Mouse (Mus musculus) embryo, embryonic 9.5 days (tissue): ENCODE data around the gene Fam129c.
A peak's percentile ranks its signal among the peaks of the same experiment; 100 is the strongest.

Source experiments
- DNase-seq: peaks from one replicate; pipeline ENCODE4 v3.0.0-alpha.2; 2017; ENCODE audit errors: extremely low spot score

Gene Fam129c

DNA sequence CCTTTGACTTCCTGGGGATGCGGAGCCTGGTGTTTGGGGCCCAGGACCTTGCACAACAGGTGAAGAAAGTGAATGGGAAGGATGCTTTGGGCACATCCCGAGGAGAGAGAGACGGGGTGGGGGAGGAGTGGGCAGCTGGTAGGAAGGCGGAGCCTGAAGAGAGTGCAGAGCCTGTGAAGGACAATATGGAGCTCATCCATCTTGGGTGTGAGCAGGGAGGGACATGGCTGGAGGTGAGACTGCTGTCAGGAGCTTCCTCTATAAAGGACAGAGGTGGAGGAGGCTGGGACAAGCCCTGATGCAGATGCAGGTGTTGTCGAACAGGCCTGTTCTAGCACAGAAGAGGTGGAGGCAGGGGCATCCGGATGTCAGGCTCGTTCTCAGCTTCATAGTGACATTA, 6.6 kb downstream of the Fam129c start:
- no peak for DNase-seq

DNA sequence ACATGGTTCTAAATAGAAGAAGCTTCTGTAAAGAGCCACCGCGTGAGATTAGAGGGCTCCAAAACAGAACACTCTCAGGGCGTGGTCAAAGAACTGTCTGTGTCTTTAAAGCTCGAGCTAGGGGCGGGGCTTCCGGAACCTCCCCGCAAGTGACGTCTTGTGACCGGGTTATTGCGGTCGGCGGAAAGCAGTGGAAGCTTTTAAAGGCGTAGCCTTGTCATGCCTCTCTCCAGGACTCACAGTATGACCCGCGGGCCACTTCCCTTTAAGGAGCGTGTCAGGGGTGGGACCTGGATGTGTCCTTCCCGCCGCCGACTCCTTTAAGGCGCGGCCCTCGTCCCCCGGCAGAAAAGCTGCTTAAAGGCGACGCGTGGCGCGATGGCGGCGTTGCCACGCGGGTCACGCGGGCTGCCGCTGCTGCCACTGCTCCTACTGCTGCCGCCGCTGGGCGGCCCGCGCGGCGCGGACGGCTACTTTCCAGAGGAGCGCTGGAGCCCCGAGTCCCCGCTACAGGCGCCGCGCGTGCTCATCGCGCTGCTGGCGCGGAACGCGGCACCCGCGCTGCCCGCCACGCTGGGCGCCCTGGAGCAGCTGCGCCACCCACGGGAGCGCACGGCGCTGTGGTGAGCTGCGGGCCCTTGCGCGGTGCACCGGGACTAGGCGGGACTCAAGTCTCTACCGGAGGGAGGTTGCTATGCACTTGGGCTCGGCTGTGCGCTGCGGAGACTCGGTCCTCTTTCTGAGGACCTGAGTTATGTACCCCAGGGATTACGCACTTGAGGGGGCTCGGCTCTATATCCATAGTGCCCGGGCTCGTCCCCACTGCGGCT, 13.6 kb downstream of the Fam129c start, which contains the start of gene Colgalt1:
Colgalt1 (plus strand) TSS at position 177 of the 830 bp plus-strand sequence.
- peak; percentile 93 for DNase-seq

DNA sequence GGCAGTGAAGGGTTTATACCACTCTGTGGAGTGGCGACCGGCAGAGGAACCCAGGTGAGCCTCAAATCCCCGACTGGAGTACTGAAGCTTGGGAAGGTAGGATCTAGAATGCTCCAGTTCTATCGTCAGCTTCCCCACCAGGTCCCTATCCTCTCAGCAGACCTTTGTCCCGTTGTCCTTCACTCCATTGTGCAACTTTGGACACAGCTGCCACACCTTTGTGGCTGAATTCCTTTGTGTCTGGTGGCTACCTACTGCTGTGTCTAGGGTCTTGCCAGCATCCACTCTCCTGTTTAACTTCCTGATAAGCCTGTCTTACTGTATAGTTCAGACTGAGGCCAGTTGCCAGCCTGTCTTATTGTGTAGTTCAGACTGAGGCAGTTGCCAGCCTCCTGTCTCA, 14.7 kb downstream of the Fam129c start:
- no peak for DNase-seq

DNA sequence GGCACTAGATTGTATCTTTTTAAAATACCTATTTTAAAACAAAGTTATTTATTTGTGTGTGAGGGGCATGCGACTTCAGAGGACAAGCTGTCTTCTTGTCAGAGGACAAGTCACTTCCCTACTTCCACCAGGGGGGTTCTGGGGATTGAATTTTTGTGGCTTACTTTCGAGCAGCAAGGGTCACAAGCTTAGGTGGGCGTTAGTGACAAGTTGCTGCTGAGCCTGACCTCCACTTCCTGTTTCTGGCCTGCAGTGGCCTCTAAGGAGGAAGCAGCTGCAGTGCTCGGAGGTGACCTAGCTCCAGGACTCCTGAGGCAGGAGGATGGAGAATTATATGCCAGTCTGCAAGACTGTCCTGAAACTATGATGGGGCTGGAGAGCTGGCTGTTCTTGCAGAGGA, 16.0 kb downstream of the Fam129c start:
- no peak for DNase-seq

DNA sequence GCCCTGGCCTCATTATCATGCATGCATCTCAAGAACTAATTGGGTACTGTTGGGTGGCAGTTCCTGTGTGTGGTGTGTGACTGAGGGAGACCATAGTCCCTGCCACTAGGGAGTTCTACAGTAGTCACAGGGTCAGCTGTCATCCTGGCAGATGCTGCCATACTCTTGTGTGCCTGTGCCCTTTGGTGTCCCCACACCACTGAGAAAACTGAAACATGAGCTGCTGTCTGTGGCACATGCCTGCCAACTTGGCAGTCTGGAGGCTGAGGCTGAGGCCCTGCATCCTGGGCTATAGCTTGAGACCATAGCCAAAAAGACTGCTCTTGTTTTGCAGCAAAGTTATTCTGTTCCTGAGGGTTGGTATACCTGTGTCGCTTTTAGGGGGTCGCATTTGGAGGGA, 22.3 kb downstream of the Fam129c start:
- no peak for DNase-seq

DNA sequence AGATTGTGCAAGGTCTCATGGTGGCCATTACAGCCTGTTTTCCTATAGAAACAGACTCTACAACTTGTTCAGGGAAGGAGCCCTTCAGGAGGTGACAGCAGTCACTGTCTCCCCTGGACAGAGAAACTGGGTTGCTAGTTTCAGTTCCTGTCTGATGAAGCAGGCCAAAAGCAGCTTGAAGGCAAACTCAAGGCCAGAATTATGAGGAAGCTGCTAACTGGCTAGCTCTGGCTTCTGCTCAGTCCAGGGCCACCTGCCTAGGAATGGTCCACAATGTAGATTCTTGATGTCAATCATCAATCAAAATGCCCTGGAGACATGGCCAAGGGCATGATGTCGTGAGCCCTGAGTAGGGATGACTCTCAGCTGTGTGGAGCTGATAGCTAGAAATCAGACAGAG, 27.6 kb downstream of the Fam129c start:
- no peak for DNase-seq

DNA sequence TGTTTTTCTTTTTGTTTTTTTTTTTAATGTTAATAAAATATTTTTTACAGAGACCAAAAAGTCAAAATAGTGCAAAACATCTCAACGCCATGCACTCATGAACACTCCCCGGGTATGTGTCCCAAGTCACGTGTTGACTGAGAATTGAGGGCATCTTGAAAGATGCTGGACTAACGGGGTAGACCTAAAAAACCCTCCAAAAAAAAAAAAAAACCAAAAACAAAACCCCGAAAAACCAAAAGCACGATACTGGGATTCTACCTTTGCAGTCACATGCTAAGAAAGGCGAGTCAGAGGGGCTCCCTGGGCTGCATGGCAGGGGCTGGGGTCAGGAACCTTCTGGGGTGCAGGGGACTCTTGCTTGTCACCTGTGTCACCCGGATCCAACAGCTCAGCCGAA, 29.3 kb downstream of the Fam129c start:
- no peak for DNase-seq

DNA sequence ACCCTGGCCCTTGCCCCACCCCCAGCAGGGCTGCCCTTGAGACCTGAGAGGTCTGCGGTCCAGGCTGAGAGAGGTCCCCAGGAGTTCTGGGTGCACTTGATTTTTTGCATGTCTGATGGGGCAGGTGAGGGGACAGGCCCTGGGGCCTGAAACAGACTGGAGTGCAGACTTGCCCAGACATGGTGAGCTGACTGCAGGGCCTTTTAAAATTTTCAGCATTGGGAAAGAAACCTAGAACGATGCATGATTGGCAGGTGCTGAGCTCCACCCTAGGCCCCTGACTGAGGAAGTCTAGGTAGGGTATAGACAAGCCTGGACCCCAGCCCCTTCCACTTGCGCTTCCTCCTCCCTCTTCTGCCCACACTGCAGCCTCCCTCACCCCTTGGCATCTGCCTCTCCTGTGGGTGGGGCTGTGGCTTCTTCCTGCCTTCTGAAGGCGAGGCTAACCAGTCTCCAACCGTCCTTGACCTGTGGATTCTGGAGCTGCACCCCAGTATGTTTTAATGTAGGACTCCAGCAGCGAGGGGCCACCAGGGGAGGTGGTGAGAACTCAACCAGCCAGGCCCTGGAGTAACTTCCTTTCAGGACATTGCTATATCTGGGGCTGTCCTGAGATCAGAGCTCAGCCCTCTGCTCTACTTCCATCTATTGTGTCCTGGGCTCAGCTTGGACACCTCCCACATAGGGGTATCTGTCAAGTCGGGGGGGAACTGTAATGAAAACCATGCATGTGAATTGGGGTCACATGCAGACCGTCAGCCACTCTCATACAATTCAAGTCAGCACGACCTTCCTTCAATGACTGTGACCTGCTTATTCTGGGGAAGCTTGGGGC, 30.0 kb downstream of the Fam129c start:
- DNase-seq, result no peak

DNA sequence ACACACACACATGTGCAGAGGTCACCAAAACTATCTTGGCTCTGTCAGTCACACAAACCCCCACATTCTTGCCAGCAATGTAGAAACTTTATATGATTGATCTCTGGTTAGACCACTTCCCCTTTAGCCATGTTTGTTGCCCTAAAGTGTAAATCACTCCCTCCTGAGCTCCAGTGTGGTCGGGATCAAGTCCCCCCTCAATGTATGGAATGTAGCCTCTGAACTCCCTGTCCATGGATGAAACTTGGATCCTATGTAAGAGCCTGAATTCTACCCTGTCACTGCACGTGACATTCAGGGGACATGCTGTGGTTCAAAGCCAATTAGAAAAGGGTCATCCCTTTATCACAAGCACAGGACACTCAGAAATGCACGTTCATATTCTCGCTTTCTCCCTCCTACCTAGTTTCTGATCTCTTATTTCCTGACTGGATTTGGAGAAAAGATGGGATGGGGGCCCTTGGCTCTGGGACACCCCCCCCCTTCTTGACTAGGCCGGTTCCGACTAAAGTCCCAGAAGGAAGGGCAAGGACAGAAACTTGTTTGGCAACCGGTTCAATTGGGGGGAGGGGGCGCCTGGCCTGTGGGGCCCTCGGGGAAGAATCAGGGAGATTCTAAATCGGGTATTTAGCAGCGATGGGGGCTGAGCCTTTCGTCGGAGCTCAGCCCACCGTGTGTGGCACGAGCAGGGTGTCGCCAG, 31.1 kb downstream of the Fam129c start:
- DNase-seq, result no peak

DNA sequence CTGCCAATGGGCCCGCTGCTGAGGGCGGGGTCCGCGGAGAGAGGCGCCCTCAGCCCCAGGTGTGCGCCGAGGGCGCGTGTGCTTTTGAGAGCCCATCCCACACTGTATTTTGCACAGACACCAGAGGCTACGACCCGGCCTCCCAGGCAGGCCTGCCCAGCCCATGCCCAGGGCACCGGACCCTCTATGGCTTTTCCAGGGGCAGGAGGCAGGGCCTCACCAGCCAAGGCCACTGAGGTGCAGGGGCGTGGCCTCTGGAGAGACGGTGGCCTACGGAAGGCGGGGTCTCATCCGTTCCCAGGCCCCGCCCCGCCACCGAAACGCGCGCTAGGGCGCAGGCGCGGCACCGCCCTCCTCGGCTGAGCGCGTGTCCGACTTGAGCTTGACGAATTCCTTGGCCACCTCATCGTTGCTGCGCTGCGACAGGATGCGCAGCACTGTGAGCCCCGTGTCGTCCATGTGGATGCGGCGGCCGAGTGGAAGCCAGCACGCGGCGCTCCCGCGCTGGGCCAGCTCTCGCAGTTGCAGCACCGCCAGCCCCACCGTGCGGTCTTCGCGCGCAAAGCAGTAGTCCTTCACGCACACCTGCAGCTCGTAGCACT, 31.7 kb downstream of the Fam129c start:
- DNase-seq, result peak; percentile 96

DNA sequence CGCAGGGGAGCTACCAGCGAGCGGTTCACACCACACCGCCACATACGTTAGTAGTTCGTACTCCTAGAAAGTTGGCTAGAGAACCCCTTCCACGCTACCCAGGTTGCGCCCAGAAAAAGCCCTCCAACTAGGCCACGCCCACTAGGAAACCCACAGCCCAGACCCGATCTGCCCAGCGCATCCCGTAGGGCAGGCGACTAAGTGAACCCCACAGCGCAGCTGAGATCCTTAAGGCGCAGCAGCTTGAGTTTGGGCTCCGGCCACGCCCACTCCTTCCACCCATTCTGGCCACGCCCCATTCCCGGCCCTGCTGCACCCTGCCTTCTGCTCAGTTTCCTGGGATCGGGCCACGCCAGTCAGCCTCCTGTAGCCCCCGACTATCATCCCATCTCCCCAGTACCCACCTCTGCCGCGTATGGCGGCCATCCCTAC, 32.3 kb downstream of the Fam129c start:
- peak; percentile 60 for DNase-seq

DNA sequence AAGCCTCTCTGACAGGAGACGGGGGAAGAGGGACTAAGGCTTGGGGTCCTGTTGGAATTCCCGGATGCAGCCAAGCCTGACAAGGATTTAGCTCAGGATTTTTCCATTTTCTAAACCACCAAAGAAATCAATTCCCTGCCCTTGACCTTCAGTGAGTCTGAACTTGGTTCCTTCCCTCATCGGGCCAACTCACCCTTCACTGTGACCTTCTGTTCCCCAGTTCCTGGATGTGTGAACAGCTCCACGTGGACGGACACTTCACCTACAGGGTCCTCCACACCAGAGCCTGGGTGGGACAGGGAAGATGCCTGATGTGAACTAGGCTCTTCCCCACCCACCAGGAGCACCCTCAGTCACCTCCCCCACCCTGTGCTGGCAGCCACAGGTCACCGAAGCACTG, 33.3 kb downstream of the Fam129c start:
- no peak for DNase-seq

DNA sequence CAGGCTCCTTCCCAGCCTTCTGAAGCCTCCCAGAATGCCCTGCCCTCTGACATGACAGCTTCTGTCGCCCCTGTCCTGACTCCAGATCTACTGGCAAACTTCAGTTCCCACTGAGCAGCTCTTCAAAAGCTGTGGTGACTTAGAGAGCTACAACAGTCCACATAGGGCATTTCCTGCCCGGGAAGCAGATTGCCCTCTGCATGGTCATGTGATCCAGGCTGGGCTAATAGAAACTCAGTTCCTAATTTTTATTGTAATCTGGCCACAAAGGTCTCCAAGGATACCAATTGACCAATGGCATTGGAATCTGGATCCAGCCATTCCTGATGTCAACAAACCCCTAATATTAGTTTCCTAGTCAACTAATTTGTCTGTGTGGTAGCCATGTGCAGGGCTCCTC, 34.4 kb downstream of the Fam129c start:
- no peak for DNase-seq

DNA sequence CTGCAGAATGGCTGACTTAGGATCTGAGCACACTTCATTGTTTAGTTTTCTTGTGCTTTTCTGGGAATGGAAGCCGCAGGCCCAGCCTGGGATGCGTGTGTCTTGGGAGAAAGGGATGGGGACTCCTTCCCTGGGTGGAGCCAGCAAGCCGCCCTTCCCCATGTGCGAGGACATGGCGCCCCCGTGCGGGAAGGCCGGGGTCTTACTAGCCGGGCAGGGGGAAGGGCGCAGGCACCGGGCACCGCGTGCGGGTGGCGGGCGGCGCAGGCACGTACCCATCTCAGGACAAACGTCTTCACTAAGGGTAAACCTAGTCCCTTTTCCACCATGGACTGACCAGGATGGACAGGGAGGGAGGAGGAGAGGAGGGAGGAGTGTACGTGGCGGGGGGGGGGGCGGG, 35.7 kb downstream of the Fam129c start:
- peak; percentile 48 for DNase-seq

DNA sequence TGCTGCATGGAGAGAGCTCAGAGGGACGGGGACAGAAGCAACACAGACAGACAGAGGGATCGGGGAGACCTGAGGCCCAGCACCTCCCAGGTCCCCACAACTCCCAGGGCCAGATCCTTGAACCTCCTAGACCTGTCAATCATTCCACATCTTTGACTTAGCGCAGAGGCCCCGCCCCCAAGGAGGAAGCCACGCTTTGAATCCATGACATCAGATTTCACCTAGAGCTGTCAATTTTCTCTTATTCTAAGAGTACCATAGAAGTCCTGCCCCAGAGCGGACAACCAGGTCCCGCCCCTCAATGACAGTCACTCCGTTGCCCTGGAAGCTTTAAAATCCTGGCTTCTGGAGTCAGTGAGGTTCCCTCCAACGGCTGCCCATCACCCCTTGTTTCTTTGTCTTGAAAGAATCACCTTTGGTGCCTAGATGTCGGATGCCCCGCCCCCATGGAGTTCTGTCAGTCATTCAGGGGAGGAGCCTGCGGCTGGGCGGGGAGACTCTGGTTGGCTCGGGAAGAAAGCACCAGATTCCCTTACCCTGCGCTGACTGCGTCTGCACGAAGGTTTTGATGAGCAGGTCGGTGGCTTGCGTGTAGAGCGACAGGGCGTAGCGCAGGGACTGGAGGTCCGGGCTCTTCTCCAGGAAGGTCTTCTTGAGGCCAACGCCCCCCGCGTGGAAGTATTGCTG, 36.7 kb downstream of the Fam129c start:
- DNase-seq, result peak; percentile 79

DNA sequence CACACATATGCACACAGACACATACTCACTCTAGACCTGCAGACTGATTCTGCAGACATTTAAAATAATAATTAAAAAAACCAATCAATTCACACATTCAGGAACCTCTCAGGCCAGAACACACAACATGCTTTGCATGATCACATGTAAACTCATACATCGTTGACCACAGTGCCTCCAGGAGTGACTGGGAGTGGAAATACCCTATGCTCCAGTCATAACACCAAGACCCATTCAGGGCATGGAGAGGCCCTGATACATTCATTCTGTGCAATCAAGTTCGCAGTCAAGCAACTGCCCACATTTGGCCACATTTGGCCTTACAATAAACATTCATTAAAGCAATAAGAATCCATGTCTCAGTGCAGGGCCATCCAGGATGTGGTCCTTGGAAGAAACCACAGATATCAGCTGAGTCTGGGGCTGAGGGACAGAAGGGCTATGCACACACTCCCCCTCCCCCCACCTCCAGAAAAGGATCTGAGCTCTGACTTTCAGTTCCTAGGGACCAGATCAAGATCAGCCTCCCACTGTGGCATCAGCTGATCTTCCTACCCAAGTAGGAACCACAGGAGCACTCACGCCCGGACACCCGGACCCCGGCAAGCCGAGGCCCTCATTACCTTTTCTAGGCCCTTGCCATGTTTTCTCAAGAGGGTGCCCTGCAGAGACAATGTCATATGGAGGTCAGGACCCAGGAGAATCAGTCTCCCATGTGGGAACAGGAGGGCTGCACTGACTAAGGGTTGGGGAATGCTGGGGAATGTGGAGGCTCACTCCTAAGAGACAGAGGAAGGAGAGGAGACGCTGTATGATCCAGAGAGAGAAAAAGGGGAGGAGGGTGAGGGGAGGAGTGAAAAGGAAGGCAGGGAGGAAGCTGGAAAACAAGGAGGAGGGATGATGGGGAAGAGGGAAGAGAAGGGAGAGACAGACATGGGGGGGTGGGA, 40.0 kb downstream of the Fam129c start:
- no peak for DNase-seq

DNA sequence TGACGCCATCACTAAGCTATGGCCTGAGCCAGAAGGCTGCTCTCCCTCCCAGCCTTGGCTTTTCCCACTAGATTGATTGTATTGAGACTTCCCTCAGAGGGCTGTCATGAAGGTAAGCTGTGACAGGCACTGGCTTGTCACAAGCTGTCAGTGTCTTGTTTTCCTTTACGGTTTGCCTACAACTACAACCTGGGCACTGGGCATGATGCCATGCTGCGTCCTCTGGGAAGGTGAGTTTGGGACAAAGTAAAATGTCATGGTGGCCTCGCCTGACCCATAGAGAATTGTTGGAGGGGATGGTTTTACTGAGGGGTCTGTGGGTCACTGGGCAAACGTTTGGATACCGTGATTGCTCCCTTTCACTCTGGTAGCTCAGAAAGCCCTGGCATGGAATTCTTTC, 40.9 kb downstream of the Fam129c start:
- no peak for DNase-seq

DNA sequence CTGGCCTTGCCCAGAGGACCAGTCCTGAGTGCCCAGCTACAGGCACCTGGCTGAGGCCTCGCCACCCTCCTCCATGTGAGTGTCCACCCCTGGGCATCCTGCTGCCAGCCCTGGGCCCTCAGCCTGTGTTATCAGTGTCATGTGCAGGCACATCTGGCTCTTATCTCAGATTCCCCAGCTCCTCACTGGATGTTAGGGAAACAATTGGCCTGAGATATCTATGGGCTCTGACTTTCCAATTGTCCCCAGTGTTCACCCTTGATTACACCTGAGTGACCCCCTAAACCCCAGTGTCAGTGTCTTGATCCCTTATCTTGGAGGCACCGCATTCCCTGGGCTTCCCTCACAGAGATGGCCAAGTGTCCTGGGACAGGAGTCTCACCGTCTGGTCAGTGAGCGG, 41.9 kb downstream of the Fam129c start:
- no peak for DNase-seq

DNA sequence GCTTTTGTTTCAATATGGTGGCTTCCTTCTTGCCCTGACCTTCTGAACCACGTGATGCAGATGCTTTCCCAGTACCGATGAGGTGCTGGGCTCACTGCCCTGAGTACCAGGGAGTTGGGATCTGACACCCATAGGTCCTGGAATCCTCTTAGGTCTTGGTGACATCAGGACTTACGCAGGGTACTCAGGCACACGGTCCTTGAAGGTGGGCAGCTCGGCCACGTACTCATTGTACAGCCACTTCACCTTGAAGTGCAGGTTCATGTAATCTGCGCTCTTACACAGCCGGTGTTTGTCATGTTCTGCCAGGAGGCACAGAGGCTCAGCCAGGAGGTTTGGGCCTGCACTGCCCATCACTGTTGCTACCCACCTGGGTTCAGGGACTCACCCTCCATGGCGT, 48.1 kb downstream of the Fam129c start:
- DNase-seq, result no peak

DNA sequence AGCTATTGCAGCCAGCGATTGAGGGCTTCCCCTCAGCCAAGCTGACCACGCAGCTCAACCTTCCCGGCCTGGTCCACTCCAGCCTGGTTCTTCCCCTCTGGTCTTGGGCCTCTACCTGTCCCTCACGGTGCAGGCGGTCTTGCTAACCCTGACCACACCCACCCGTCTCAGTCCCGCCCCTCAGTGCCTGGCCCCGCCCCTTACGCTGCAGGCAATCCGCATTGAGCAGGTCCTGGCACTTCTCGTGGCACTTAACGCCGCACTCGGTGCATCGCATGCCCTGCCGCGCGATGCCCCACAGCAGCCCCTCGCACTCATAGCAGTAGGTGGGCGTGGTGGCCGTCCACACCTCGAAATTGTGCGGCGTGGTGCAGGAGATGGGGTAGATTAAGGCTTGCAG, 57.2 kb downstream of the Fam129c start:
- peak; percentile 66 for DNase-seq
